Mouse (Mus musculus): Measurements from ENCODE around the gene Map4k5. TPM values are rescaled to one million over a fixed set of nuclear protein-coding genes. Genes with fewer than 3 reads are reported as not detected.

Map4k5 gene
- polyA plus RNA-seq, 1 experiment from 2014 or later: 33.9 TPM

DNA sequence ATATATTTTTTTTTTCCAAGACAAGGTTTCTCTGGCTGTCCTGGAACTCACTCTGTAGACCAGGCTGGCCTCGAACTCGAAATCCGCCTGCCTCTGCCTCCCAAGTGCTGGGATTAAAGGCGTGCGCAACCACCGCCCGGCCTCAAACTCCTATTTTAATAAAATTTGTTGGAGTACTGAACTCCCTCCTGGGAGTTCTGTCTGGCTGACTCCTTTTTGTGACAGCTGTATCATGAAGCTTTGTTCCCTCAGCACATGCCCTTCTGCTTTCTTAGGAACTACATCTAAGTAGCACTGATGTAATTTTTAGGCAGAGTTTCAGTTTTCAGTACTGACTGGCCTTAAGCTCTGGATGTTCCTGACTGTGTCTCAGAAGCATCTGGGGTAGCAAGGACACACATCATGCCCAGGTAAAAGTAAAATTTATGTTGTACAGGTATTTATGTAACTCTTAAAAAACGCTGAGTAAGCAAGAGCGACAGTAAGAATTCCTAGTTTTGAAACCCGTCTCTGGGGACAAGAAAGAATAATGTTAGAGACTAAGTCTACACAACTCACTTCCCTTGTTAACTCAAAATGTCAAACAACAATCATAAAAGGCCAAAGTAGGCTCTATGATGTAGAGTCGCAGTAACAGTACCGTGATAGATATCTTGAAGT lies 37.2 kb downstream of the Map4k5 start:
- Histone ChIP-seq H3K4me2 (replicated peaks) (no peak overlapping the region), H3K9ac (replicated peaks) (no peak overlapping the region), H3K4me1 (no peaks in the 10 kb centered on the region), H3K9me3 (no peaks in the 10 kb centered on the region), H3K27ac (replicated peaks) (no peak overlapping the region), H3K36me3 (peaks cover 16% of the 10 kb centered on the region), H3K4me3 (no peak overlapping the region), H3K27me3 (no peaks in the 10 kb centered on the region)
- no peak for ATAC-seq (replicated peaks)
- 95% methylated on average over 12 of the region's 12 CpGs for WGBS

DNA sequence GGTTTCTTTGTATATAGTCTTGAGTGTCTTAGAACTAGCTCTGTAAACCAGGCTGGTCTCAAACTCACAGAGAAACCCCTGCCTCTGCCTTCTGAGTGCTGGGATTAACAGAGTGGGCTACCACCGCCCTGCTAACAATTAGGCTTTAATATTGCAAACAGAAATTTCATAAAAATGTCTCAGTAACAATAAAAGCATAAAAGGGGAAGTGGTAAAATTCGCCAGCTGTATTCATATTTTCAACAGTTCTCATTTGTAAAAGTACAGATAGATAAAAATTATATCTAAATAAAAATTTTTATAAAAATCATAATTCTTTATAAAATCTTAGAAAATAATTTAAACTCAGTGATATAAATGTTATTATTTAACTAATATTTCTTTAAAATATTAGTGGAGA lies 39.1 kb downstream of the Map4k5 start:
- H3K4me1 ChIP-seq: no peaks in the 10 kb centered on the region
- peaks cover 26% of the 10 kb centered on the region for H3K36me3 ChIP-seq
- H3K9me3 ChIP-seq: no peaks in the 10 kb centered on the region
- no peak overlapping the region for H3K9ac ChIP-seq (replicated peaks)
- 88% methylated on average over 2 of the region's 2 CpGs for WGBS
- H3K4me2 ChIP-seq (replicated peaks): no peak overlapping the region
- no peak overlapping the region for H3K27ac ChIP-seq (replicated peaks)
- no peaks in the 10 kb centered on the region for H3K27me3 ChIP-seq
- ATAC-seq (replicated peaks): no peak
- H3K4me3 ChIP-seq: no peak overlapping the region

DNA sequence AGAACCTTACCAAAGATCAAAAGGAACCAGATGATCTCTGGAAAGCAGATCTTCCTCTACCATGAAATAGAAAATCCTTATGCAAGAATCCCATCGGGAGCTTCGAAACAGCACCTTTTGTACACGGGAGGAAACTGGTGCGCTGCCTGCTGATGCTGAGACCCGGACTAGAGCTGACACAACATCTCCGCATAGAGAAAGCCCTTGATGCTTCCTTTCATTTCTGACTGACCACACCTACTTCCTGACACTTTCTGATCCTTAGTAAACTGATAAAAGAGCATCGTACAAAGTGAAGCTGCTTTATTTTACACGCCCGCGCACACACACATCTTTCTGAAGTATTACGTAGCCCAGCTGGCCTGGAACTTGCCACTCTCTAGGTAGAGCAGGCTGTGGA lies 39.6 kb downstream of the Map4k5 start:
- H3K27me3 ChIP-seq: no peaks in the 10 kb centered on the region
- H3K27ac ChIP-seq (replicated peaks): no peak overlapping the region
- H3K4me3 ChIP-seq: no peak overlapping the region
- no peaks in the 10 kb centered on the region for H3K4me1 ChIP-seq
- no peak for ATAC-seq (replicated peaks)
- no peak overlapping the region for H3K9ac ChIP-seq (replicated peaks)
- WGBS: 91% methylated on average over 11 of the region's 11 CpGs
- H3K9me3 ChIP-seq: no peaks in the 10 kb centered on the region
- H3K4me2 ChIP-seq (replicated peaks): no peak overlapping the region
- H3K36me3 ChIP-seq: peaks cover 27% of the 10 kb centered on the region

DNA sequence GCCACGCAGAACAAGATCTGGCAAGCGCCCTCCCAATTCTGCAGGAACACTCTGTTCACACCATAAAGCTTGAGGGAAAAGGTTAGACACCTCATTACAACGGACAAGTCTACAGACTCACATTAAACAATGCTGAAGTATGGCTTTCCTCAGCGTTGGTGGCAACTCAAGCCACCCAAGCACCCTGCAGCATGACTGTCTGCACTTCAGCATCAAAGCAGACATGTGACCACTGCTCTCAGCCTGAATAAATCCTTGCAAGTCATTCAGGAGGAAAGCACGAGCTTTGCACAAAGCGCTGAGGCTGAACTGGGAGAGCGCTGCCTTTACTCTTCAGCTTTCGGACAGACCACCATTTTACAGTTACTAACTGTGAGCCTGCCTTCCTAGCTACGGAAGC lies 40.7 kb downstream of the Map4k5 start:
- Histone ChIP-seq H3K27ac (replicated peaks) (no peak overlapping the region), H3K9ac (replicated peaks) (no peak overlapping the region), H3K4me2 (replicated peaks) (no peak overlapping the region), H3K9me3 (no peaks in the 10 kb centered on the region), H3K4me1 (no peaks in the 10 kb centered on the region), H3K4me3 (no peak overlapping the region), H3K27me3 (no peaks in the 10 kb centered on the region), H3K36me3 (peaks cover 31% of the 10 kb centered on the region)
- 74% methylated on average over 9 of the region's 9 CpGs for WGBS
- no peak for ATAC-seq (replicated peaks)

DNA sequence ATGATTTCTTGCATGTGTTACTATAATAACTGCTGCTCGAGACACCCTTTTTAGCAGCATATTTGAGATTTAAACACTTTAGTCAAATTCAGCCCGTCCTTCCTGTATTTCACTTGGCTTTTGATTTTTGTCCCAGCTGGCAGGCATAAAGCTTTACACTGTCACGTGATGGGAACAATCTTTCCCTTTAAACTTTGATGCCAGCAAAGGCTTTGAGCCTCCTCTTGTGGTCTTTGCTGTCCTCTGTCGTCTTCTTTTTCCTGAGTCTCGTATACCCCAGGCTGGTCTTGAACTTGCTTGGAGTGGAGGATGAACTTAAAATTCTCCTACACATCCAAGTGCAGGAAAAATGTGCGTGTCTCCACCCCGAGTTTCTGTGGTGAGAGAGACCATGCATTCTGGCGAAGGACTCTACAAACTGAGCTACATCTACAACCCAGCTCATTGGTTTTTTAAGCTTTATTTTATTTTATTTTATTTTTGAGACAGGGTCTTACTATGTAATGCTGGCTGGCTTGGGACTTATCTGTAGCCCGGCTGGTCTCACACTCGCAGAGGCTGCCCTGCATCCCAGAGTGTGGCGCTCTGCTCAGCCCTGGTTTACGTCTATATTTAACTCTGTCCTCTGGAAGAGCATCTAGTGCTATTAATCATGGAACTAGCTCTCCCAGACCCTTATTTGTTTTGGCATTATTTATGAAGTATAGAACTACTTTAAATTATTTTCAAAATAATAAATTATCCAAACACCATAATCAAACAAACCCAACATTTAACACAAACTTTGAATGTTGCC lies 44.7 kb downstream of the Map4k5 start:
- Histone ChIP-seq H3K9me3 (no peaks in the 10 kb centered on the region), H3K4me3 (no peak overlapping the region), H3K4me2 (replicated peaks) (no peak overlapping the region), H3K27me3 (no peaks in the 10 kb centered on the region), H3K27ac (replicated peaks) (no peak overlapping the region), H3K36me3 (peaks cover 32% of the 10 kb centered on the region), H3K4me1 (0 out of 2 replicates have a peak, but pooled peaks cover 7% of the 10 kb centered on the region), H3K9ac (replicated peaks) (no peak overlapping the region)
- ATAC-seq (replicated peaks): no peak
- WGBS: 90% methylated on average over 12 of the region's 12 CpGs

DNA sequence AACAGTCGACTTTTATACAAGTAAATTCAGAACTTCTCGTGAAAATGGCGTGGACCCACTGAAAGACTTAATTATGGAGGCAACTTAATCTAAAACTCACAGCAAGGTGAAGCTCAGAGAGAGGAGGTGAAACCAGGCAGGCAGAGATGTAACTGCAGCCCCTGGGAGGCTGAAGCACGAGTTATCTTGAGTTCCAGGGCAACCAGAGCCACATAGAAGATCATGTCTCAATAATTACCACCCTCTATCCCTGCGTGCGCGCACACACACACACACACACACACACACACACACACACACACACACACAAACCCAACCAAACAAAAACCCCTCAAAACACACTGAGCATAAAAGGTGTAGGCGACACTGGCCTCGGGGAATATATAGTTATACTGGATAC lies 46.5 kb downstream of the Map4k5 start:
- ATAC-seq (replicated peaks): no peak
- Histone ChIP-seq H3K4me3 (no peak overlapping the region), H3K9me3 (no peaks in the 10 kb centered on the region), H3K4me1 (0 out of 2 replicates have a peak, but pooled peaks cover 7% of the 10 kb centered on the region), H3K4me2 (replicated peaks) (no peak overlapping the region), H3K36me3 (peaks cover 32% of the 10 kb centered on the region), H3K27me3 (no peaks in the 10 kb centered on the region), H3K9ac (replicated peaks) (no peak overlapping the region), H3K27ac (replicated peaks) (no peak overlapping the region)
- 94% methylated on average over 9 of the region's 9 CpGs for WGBS

DNA sequence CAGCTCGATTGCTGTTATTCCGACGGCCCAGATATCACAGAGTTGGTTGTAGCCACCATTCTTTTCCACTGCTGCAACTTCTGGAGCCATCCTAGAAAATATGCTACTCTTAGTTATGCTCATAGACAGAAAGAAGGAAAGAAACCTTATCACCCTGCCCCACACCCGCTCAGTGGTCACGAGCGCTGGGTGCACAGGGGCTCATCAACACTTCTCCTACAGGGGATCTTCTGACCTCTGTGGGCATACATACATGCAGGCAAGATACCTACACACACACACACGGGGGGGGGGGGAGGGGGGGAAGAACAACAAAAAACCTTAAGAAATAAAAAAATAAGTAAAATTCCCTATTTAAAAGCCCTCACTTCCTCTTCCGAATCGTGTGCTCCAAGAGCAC lies 47.3 kb downstream of the Map4k5 start:
- Histone ChIP-seq H3K4me2 (replicated peaks) (no peak overlapping the region), H3K27ac (replicated peaks) (no peak overlapping the region), H3K27me3 (no peaks in the 10 kb centered on the region), H3K9ac (replicated peaks) (no peak overlapping the region), H3K36me3 (peaks cover 36% of the 10 kb centered on the region), H3K4me3 (no peak overlapping the region), H3K9me3 (no peaks in the 10 kb centered on the region), H3K4me1 (0 out of 2 replicates have a peak, but pooled peaks cover 7% of the 10 kb centered on the region)
- ATAC-seq (replicated peaks): no peak
- 88% methylated on average over 9 of the region's 9 CpGs for WGBS

DNA sequence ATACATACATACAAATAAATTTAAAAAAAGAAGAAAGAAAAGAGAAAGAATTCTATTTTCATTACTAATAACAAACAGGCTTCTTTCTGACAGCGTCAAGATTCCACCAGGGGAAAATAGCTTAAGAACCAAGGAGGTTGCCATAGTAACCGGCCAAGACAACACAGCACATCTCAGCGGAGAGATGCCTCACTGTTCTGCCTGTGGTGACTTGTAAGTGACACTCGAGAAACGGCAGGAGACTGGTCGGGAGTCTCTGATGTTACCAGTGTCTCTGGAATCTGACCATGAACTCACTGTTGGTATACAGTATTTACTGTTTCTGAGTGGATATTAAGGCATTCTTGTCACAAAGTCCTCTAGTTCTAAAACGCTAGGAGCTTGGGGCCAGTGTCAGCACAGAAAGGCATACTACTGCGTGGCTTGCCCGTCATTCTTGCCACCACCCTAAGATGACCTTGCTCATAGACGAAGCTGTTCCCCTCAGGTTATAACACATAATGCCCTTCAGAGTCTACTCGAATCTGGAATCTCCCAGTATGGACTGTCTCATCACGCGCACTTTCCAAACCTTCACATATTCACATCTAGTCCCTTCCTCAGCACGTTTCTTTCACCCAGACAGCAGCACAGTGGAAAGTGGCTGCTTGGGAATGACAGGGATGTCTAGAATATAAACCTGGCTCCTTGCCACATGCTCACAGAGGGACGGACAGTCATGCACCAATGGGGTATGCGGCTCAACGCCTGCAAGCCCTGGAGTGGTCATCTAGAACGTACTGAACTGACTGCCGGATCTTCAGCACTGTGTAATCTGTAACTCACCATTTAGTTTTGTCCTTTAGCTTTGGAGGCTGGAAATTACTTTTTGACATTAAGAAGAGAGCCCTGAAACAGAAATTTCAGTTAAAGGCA lies 49.2 kb downstream of the Map4k5 start:
- H3K4me3 ChIP-seq: no peak overlapping the region

DNA sequence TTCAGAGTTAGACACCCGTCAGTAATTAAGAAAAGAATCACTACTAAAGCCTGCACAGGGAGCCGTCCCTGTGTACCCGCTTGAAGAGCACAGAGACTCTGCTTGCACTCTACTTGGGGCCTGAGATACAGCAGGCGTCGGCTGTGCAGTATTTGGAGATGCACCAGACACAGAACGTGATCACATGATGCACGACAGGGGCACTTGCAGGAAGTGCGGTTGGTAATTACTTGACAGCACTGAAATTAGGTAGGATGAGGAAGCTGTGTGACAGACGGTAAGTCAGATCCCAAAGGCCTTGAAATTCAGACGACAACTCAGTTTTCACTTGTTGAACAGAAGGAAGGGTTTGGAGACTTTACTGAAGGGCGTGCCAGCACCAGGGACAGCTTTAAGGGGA lies 54.6 kb downstream of the Map4k5 start:
- H3K36me3 ChIP-seq: peaks cover 42% of the 10 kb centered on the region
- H3K9ac ChIP-seq (replicated peaks): no peak overlapping the region
- H3K4me3 ChIP-seq: no peak overlapping the region
- ATAC-seq (replicated peaks): no peak
- H3K4me2 ChIP-seq (replicated peaks): no peak overlapping the region
- no peaks in the 10 kb centered on the region for H3K27me3 ChIP-seq
- H3K9me3 ChIP-seq: no peaks in the 10 kb centered on the region
- no peak overlapping the region for H3K27ac ChIP-seq (replicated peaks)
- WGBS: 85% methylated on average over 11 of the region's 11 CpGs
- no peaks in the 10 kb centered on the region for H3K4me1 ChIP-seq

More for the DNA sequence above, 49.2 kb downstream of the Map4k5 start:
- Histone ChIP-seq H3K9ac (replicated peaks) (no peak overlapping the region), H3K27ac (replicated peaks) (no peak overlapping the region; the same call in 1 of the 2 replicates), H3K4me2 (replicated peaks) (no peak overlapping the region), H3K27me3 (no peaks in the 10 kb centered on the region), H3K4me1 (0 out of 2 replicates have a peak, but pooled peaks cover 7% of the 10 kb centered on the region), H3K9me3 (no peaks in the 10 kb centered on the region), H3K36me3 (peaks cover 43% of the 10 kb centered on the region)
- 60% methylated on average over 19 of the region's 19 CpGs for WGBS
- ATAC-seq (replicated peaks): peak; percentile 58

DNA sequence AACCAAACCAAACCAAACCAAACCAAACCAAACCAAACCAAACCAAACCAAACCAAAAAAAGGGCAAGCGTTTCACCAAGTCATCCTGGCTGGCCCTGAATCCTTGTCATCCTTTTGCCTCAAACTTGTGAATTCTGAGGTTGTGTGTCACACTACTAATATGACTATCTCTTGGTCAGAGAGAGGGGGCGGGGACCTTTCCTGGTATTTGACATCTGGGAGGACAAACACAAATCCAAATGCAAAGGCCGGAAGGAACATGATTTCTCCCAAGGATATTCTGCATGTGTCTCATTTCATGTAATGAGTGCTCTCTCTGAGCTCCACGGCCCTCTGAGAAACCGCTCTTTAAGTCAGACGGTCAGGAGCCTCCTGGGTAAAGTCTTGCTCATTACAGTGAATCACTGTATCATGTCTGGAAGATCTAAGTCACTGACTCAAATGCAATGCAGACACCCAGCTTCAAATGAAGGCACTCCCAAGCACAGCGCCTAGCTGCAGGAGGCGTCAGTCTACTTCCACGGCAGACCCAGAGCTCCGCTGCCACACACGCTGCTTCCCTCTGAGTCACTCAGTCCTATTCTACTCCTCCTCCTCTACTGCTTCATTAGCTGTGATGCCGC lies 58.9 kb downstream of the Map4k5 start:
- no peaks in the 10 kb centered on the region for H3K4me1 ChIP-seq
- no peak for ATAC-seq (replicated peaks)
- H3K4me3 ChIP-seq: no peak overlapping the region
- H3K27ac ChIP-seq (replicated peaks): no peak overlapping the region
- H3K9ac ChIP-seq (replicated peaks): no peak overlapping the region
- H3K4me2 ChIP-seq (replicated peaks): no peak overlapping the region
- H3K36me3 ChIP-seq: peaks cover 33% of the 10 kb centered on the region; the same call in 1 of the 2 replicates
- no peaks in the 10 kb centered on the region for H3K27me3 ChIP-seq
- 86% methylated on average over 12 of the region's 12 CpGs for WGBS
- no peaks in the 10 kb centered on the region for H3K9me3 ChIP-seq

DNA sequence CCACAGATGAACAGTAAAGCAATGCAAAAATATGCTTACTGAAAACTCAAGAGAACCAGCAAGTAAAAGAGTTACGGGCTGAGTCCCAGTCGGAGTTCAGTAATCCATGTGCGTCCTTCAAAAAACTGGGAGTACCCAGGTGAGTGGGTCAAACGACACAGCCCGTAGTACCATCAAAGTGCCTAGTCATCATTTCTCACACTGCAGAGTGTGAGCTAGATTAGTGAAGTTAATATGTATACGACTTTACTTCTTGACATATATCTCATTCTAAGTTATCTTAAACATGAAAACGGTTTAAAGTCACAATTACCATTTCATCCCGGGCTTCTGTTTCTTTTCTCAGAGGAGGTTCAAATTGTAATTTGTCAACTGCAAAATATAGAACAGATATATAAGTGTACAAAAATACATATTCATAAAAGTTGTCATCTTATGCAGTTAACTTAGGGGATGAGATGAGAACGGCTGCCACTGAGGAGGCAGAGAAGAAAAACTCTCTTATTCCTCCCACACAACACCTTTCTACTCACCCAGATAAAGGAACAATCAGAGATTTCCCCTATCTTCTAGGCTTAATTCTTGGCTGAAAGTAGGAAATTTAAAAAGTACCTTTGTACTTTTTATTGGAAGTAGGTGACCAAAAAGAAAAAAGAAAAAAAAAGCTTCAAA lies 61.6 kb downstream of the Map4k5 start:
- H3K9ac ChIP-seq (replicated peaks): no peak overlapping the region
- H3K9me3 ChIP-seq: no peaks in the 10 kb centered on the region
- H3K27ac ChIP-seq (replicated peaks): no peak overlapping the region
- no peak overlapping the region for H3K4me2 ChIP-seq (replicated peaks)
- H3K36me3 ChIP-seq: peaks cover 34% of the 10 kb centered on the region
- WGBS: 95% methylated on average over 9 of the region's 9 CpGs
- H3K4me3 ChIP-seq: no peak overlapping the region
- H3K27me3 ChIP-seq: no peaks in the 10 kb centered on the region
- ATAC-seq (replicated peaks): no peak
- H3K4me1 ChIP-seq: no peaks in the 10 kb centered on the region
